Mouse (Mus musculus): Measurements from ENCODE around the gene Retreg3.

Retreg3 gene

DNA sequence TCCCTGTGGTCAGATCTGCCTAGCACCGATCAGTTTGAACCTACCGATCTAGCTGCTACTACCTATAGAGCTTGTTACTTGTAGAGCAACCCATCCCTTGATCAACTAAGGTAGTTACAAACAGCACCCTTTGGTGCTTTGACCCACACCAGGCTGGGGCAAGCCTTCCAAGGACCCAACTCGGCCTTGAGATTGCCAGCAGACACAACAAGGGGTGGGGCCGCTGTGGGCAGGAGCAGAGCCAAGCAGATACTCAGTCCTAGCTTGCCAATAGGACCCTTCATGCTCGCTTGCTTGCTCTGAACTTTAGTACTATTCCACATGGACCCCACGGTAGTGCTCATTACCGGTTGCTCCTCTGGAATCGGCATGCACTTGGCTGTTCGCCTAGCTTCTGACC is 41.6 kb downstream of the Retreg3 start, which contains the start of gene Hsd17b1:
Gene Hsd17b1, plus strand, starts transcription at position 291 of the 400 bp plus-strand sequence.
- no peak for DNase-seq (ENCODE audit: low spot score)

DNA sequence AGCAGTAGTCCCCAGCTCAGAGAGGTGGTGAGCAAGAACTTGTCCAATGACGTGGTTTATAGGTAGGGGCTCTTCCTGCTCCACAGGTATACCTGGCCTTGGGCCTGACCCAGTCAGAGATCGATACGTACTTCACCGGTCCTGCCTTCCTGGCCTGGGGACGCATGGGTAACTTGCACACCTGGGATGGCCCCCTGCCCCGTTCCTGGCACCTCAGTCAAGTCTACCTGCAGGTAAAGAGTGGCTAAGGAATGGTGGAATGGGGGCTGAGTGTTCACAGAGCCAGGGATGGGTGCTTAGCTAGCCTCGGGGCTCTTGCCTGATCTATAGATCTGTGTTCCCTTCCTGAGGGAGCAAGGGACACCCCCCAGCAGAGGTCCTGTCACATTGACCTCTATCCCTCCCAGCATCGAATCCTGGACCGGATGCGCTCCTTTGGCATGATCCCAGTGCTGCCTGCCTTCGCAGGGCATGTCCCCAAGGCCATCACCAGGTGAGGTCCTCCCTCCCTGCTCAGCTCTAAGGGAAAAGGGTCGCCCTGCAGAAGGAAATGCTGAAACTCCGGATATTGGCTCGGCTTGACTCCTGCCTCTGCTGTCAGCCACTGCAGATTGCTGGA is 47.8 kb downstream of the Retreg3 start:
- DNase-seq (ENCODE audit: low spot score), result no peak

DNA sequence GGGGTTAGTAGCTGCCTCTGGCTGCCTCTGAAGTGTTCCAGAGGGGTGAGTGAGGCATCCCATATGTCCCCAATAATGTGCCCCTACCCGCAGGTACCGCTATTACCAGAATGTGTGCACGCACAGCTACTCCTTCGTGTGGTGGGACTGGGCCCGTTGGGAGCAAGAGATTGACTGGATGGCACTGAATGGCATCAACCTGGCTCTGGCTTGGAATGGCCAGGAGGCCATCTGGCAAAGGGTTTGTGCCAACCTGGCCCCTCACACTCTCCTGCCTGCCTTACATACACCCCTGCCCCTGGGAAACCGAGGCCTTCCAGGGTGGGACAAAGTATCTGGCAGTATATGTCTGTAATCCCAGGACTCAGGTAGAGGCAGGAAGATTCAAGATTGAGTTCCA is 48.7 kb downstream of the Retreg3 start:
- DNase-seq (ENCODE audit: low spot score), result no peak

DNA sequence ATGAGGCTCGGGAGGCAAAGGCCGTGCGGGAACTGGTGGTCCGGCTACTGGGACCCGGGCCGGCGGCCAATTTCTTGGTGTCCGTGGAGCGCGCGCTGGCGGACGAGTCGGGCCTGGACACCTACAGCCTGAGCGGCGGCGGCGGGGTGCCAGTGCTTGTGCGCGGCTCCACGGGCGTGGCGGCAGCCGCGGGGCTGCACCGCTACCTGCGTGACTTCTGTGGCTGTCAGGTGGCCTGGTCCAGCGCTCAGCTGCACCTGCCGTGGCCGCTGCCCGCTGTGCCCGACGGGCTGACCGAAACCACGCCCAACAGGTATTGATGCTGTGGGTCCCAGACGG is 49.5 kb downstream of the Retreg3 start:
- no peak for DNase-seq (ENCODE audit: low spot score)

DNA sequence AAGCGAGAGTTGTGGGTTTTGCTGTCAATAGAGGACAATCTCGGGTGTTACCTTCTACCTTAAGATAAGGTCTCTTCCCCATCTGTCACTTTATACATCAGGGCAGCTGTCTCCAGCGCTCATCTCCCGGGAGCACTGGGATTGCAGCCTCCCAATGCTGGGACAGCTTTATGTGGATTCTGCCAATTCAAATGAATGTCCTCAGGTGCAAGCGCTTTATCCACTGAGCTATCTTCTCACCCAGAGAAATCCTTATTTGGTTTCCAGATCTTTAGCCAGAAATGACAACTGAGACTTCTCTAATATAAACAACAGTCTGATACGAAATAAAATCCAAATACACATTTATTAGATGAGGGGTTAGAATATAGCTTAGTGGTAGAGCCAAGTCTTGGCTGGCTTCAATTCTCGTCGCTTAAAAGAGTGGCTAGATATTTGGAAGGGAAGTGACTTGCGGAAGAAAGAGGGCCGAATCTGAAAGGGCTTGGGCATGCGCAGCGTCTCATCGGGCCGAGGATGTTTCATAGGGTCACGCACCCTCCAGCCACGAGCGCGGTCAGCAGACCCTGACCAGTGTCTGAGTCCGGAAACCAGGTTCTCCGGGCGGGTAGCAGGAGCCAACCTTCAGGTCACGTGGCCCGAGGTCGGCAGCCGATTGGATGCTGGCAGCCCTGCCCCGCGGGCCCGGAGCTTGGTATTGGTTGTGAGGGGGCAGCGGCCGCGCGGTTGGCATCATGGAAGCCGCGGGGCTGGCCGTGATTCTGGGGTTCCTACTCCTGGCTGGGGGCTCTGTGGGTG is 50.1 kb downstream of the Retreg3 start, which contains the start of gene Naglu:
Gene Naglu, plus strand, starts transcription at position 622 of the 798 bp plus-strand sequence.
- DNase-seq (ENCODE audit: low spot score), result peak; percentile 96

DNA sequence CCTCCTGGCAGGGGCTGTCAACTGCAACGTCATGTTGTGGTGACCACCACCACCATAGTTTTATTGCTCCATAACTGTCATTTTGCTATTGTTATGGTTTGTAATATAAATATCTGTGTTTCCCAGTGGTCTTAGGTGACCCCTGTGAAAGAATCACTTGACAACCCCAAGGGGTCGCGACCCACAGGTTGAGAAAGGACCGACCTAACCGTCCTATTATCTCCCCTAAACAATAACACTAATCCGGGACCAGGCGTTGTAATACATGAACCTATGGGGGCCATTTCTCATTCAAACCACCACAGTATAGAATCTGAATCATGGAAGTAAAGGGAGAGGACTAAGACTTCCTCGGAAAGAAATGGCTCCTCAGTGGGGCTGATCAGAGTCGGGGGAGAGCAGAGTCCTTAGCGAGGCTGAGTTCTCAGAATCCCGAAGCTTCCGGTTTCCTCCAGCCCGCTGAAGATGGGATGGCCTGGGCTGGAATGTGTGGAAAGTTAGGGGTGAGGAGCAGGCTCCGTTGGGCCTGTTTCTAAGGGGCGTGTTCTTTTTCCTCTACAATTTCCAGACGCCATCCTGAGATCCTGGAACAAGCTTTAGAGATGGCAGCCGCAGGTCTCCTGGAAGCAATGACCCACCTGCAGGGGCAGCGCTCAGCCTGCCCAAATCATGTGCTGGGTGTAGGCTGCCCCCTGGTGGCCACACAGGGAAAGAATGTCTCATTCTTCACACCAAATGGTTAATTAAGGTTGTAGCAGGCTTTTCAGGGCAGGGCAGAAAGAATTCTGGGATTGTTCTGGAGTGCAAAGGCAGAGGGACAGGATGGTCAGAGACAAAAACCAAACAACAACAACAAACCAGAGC is 52.9 kb downstream of the Retreg3 start:
- peak; percentile 90 for DNase-seq (ENCODE audit: low spot score)

DNA sequence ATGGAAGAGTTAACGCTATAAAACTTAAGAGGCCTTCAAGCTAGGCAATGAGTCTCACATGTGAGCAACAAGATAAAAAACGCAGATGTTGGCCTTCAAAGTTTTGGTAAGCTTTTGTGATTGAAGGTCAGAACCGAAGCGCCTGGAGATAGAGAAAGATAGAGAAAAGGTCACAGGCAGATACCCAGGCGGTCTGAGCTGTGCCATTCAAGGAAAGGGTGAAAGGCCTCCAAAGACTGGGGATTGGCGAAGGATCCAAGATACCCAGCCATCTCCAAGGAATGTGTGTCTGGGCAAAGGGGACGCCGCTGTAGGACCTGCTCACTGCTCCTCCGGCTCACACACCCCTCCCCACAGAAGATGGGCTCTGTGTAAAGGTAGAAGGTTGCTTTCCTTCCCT is 54.7 kb downstream of the Retreg3 start:
- no peak for DNase-seq (ENCODE audit: low spot score)

DNA sequence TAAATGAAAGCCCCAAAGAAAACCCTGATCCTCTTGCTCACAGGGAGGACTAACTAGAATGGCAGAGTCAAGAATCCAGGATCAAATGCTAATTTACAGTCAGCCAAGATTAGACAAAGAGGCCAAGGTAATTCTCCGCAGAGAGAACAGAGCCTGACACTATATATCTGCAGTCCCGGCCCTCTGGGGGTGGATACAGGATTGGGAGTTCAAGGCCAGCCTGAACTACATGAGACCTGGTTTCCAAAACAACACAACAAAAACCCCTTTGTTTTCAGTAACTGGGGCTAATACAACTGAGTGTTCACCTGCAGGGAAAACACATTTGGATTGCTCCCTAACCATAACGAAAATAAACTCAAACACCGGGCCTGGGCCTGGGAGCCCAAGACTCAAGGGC is 55.2 kb downstream of the Retreg3 start:
- peak; percentile 5 for DNase-seq (ENCODE audit: low spot score)

DNA sequence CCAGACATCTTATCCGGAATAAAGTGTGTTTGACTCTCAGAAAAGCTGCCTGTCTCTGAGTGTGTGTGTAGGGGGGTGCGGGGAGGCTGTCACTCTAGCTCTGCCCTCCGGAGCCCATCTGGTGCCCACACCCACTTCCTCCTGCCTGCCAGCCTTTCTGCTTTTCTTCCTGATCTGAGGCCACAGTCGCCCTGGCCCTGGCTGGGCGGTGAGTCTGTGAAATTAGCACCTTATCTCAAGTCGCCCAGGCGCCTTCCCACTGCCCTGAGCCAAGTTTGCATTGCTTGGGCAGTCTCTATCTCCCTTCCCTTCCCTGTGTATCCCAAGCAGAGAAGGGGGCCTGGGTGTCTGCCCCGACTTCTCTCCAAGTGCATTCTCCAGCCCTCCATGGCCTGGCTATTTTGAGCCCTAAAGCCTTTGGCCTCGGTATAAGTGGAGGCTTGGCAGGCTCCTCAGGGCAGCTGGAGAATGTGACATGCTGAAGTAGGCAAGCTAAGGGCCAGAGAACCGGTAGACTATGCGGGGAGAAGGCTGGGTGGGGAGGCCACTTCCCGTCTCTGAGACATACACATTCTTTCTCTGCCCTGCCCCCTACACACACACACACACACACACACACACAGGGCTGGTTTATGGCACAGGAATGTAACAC is 55.9 kb downstream of the Retreg3 start:
- peak; percentile 33 for DNase-seq (ENCODE audit: low spot score)

DNA sequence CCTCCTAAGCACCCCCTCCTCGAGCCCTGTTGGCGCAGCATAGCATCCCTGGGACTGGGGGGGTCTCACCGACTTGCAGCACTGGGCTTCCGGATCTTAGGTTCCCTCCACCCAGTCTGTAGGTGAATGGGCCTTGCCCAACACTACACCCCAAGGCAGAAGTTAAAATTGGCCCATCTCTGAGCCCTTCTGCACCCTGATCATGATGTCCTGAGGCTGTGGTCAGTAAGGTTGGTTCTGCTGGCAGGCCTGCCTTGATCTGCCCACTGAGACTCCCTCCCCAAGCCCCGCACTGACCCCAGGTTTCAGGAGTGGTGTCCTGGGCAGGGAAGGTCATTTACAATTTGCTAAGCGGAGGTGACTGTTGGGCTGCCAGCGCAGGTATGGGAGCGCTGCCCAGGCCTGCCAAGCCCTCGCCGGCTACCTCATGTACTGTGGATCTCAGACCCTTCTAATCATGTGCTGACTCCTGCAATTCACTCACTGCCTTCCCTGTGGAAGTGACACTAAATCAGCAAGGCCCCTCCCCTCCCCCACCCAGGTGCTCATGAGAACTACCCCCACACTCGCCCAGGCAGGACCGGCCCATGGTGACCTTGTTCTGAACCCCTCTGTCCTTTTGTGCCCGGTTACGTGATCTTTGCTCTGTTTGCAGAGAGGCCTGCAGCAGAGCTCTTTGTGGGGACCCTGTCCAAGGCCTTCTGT is 56.6 kb downstream of the Retreg3 start:
- peak; percentile 11 for DNase-seq (ENCODE audit: low spot score)

DNA sequence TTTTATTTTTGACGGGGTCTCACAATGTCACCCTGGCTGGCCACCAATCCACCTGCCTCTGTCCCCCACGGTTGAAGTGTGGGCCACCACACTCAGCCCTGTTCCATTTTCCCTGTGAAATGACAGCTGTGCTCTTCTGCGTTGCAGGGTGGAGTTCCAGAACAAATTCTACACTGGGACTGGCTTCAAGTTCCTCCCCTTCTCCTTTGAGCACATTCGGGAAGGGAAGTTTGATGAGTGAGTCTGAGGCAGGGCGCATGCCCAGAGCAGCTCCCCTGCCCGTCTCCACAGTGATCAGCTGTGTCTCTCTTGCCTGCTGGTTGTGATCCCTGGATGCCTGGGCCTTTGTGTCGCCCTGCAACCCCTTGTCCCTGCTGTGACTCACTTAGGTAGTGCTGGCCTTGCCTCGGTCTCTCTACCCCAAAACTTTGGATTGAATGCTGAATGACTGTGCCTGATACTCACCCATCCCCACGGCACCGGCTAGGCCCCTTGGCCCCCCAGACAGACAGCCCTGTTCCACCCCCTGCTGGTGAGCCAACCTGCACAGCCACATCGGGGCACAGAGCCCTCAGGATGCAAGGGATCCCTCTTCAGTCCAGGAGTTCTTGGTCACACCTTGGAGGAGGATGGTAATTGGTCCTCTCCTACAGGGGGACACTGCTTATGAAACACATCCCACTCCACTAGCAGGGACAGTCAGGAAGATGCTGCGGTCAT is 57.4 kb downstream of the Retreg3 start:
- no peak for DNase-seq (ENCODE audit: low spot score)

DNA sequence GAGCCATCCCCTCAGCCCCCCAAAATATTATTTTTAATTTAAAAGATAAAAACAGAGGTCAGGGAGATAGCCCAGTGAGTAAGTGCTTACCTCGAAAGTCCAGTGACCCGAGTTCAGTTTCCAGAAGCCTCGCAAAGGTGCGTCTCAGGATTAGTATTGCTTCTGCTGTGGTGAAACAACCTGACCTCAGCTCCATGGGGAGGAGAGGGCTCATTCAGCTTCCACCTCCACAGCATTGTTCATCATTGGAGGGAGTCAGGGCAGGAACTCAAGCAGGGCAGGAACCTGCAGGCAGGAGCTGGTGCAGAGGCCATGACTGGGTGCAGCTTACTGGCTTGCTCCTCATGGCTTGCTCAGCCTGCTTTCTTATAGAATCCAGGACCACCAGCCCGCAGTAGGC is 58.6 kb downstream of the Retreg3 start:
- DNase-seq (ENCODE audit: low spot score), result no peak

DNA sequence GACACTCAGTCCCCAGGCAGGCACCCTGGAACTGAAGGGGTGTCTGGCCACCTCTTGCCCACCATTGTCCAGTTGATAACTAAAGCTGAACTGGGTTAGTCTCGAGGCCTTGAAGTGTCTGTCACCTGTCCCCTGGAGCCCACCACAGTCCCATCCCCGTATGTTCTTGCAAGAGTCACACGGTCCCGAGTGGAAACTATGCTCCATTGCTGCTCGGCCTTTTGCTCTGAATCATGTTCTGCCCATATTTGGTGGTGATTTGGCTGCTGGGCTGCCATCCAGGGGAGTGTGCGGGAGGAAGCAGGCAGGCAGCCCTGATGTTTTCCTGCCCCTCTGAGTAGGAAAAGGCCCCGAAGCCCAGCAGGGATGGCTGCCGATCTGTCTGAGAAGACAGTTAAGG is 59.6 kb downstream of the Retreg3 start:
- peak; percentile 8 for DNase-seq (ENCODE audit: low spot score)

DNA sequence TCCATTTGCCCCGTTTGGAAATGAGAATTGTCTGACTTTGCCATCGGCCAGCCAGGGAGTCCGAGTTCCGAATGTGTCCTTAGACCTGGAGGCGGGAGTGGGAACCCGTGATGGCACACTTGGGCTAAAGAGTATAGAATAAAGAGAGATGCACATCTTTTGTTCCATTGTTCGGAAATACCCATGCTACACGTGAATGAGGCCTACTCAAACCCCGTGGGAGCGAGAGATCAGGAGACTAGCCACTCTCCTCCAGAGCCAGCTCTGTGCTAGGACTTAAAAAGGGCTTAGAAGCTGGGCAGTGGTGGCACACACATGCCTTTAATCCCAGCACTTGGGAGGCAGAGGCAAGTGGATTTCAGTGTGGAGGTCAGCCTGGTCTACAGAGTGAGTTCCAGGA is 60.2 kb downstream of the Retreg3 start:
- no peak for DNase-seq (ENCODE audit: low spot score)

DNA sequence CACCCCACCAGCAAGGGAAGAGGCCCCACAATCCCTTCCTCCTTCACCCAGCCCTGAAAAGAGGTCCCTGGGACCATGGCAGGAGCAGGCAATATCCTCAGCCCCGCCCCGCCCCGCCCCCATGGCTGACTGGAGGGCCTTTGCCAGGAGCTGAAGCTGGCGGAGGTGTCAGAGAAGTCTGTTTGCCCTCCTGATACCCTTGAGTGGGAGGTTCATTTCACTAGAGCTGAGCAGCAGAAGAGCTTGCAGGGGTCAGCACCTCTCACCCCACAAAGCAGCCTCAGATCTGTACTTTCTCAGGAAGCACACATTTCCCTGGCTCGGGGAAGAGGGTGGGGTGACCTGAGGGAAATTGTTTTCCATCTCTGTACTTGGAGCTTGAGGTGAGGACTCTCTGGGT is 61.0 kb downstream of the Retreg3 start:
- DNase-seq (ENCODE audit: low spot score), result peak; percentile 7

DNA sequence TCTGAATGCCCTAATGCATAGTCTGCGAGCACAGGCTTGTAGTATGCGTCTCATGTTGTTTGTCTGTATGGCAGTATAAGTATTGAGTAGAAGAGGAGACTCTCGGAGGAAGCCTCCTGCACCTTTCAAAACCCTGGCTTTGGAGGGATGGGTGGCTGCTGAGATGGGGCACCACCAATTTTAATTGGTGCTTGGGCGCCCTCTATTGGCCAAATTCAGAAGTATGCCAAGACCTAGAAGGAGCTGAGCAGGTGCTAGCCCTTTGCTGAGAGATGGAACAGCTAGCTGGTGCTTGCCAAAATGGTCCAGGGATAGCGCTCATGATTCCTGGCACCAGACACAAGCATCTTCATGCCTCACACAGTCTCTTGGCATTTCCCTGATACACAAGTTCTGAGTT is 61.8 kb downstream of the Retreg3 start:
- peak; percentile 89 for DNase-seq (ENCODE audit: low spot score)

DNA sequence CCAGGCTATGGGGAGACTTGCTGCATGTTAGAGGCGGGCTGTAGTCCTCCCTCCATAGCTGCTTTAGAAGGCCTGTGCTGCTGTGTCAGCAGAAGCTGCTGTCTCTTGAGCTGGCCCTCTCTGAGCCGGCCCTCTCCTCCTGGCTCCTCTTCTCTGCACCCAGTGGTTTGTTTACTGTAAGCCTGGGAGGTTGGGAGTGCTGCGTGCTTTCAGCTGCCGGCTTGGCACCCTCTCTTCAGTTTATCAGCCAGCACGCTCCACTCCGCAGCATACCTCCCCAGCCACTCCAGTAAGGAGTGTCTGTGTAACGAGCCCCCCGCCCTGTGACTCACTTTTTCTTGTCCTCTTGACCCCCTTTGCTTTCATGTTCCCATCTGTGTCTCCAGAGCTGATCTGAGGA is 62.8 kb downstream of the Retreg3 start:
- DNase-seq (ENCODE audit: low spot score), result no peak

DNA sequence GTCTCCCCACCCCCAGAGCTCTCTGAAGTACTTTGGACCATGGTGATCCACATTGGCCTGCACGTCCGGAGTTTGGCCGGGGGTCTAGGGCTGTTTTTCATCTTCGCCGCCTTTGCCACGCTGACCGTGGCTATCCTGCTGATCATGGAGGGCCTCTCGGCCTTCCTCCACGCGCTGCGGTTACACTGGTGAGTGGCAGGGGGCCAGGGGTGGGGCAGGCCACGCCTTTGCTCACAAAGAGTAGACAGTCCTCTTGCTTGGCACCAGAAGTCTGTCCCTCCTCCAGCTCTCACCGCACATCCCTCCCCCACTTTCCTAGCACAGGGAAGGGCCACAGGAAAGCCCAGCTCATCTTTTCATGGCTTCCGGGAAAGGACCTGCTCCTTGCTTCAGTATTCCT is 64.3 kb downstream of the Retreg3 start:
- no peak for DNase-seq (ENCODE audit: low spot score)

DNA sequence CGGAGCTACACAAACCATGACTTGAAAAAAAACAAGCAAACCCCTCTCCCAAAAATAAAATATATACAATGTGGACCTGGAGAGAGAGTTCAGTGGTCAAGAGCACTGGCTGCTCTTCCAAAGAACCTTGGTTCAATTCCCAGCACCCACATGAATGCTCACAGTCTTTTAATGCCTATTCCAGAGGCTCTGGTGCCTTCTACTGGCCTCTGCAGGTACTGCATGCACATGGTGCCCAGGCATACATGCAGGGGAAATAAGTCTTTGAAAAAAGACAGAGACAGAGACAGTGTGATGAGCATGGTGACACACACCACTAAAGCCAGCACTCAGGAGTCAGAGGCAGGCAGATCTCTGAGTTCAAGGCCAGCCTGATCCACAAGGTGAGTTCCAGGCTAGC is 65.7 kb downstream of the Retreg3 start:
- no peak for DNase-seq (ENCODE audit: low spot score)

DNA sequence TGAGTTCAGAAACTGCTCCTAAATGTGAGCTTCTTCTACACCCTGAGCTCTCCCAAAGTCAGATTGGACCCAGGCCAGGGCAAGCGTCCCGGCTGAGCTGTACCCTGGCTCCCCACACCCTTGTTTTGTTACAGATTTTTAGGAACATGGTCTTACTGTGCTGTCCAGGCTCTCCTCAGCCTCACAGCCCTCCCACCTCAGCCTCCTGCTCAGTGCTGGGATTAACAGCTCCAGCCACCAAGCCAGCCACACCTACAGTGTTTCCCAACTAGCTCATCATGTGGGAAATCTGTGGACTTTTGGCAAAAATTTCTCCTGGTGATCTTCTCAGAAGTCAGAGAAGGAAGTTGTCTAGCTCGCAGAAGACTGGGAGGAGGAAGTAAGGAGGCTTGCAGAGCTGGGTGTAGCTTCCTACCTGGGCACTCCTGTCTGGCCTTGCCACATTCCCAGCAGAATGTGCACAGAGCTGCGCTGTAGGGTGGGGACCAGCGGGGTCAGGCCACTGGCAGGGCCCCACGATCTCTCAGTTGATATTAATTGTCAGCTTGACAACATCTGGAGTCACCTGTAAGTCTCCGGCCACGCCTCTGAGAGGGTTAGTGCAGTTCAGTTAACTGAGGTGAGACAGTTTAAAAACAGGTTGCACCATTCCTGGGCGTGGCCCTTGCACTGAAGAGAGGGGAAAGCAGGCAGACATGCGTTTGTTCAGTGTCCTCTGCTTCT is 66.8 kb downstream of the Retreg3 start:
- DNase-seq (ENCODE audit: low spot score), result no peak
